Mouse (Mus musculus) myocyte (in vitro differentiated cells): ENCODE measurements around the gene Ppp1r12c.

Source experiments
- MYOD1 ChIP-seq, 3 experiments: IDR thresholded peaks; one replicate each; pipeline ENCODE4 v1.6.1; 2011; ENCODE audit warnings: control low read depth in 2 of 3, low read depth in 2 of 3, mild to moderate bottlenecking in 2 of 3, moderate library complexity in 1 of 3; ENCODE audit not compliant: insufficient read length in 2 of 3, control insufficient read depth in 1 of 3
- POLR2A ChIP-seq: IDR thresholded peaks from one replicate; pipeline ENCODE4 v1.6.1; 2011; ENCODE audit warnings: low read depth, mild to moderate bottlenecking, control low read depth, moderate library complexity; ENCODE audit not compliant: insufficient read length
- POLR2AphosphoS2 ChIP-seq: IDR thresholded peaks from one replicate; pipeline ENCODE4 v1.6.1; 2011; ENCODE audit warnings: low read depth, control low read depth; ENCODE audit not compliant: insufficient read length
- REST ChIP-seq: IDR thresholded peaks from one replicate; pipeline ENCODE4 v1.6.1; 2011; ENCODE audit warnings: mild to moderate bottlenecking, control low read depth, moderate library complexity; ENCODE audit not compliant: insufficient read depth, insufficient read length
- USF1 ChIP-seq: IDR thresholded peaks from one replicate; pipeline ENCODE4 v1.6.1; 2011; ENCODE audit warnings: low read depth, mild to moderate bottlenecking, control low read depth, moderate library complexity

DNA sequence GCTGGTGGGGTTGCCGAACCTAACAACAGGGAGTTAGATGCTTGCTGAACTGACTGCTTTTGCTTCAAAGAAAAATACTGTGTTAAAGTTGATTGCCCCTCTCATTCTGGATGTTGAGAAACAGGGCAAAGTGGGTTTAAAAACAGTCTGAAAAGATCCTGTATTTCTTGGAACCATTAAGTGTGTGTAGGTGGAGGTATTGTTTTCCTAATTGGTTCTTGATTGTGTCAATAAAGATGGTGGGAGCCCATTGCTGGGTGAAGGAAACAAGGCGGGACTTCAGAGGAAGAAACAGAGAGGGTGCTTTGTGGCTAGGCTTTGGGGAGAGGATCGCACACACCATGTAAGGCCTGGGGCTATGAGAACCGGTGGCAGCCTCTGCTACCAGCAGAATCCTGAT is 35.7 kb upstream of the Ppp1r12c start:
- no peak for TF ChIP-seq POLR2A
- no peak for TF ChIP-seq REST
- no peak for TF ChIP-seq POLR2AphosphoS2
- TF ChIP-seq MYOD1 (IDR thresholded peaks at IDR 0.05; ENCODE audit: control insufficient read depth in 1 of 3, insufficient read length in 2 of 3, low read depth in 2 of 3) = no peak
- no peak for TF ChIP-seq USF1
